ENCODE assay signal across 15 mouse cellular contexts in the genomic region with DNA sequence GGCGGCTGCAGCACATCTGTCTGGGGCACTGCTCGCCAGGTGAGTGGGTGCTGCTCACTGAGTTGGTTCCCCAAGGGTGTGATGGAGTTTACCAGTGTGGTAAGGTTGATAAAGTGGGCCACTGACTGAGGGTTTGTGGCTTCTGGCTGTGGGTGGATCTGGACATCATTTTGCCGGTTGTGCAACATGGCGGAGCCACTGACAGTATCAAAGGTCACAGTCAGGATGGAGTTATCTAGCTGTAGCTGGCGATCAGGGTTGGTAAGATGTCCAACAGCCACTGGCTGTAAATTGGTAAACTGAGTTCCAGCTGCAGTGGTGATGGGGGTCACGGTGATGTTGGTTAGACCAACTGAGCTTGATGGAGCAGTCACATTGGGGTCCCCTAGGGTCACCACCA.
"Had no signal": no experiment of that assay in that cellular context is flagged by ENCODE, and none has a peak within 500 bp of the region (broad histone marks: within the 10 kb centered on the region; RNA-seq: fewer than 3 reads in every experiment).

No protein-coding gene starts in this region.

- H3K9ac ChIP-seq: limb, embryonic 12.5 days; liver, embryonic 14.5 days; lung, embryonic 15.5 days; neural tube, embryonic 13.5 days; stomach, embryonic 15.5 days had no signal

- H3K4me1 ChIP-seq: limb, embryonic 12.5 days; lung, embryonic 15.5 days; midbrain, embryonic 10.5 days; neural tube, embryonic 13.5 days; stomach, embryonic 15.5 days had no signal

- DNase-seq: kidney, adult 9 months; kidney, postnatal 36 days; lung, postnatal 14 days; right cerebral cortex, postnatal 14 days; thymus, postnatal 4 days had no signal

- H3K27ac ChIP-seq: kidney, postnatal 0 days; limb, embryonic 12.5 days; liver, embryonic 14.5 days; lung, embryonic 15.5 days; midbrain, embryonic 10.5 days; neural tube, embryonic 13.5 days; stomach, embryonic 15.5 days had no signal

- H3K4me3 ChIP-seq: limb, embryonic 12.5 days; lung, embryonic 15.5 days; midbrain, embryonic 10.5 days; neural tube, embryonic 13.5 days; stomach, embryonic 15.5 days had no signal

- H3K9me3 ChIP-seq: limb, embryonic 12.5 days; lung, embryonic 15.5 days; midbrain, embryonic 10.5 days; neural tube, embryonic 13.5 days; stomach, embryonic 15.5 days had no signal

- ATAC-seq: inflammation-experienced regulatory T-cells, adult 6 months; intestine, postnatal 0 days; midbrain, embryonic 16.5 days had no signal

- H3K4me2 ChIP-seq: limb, embryonic 12.5 days; lung, embryonic 15.5 days; neural tube, embryonic 13.5 days; stomach, embryonic 15.5 days had no signal

- H3K27me3 ChIP-seq: limb, embryonic 12.5 days; lung, embryonic 15.5 days; neural tube, embryonic 13.5 days; stomach, embryonic 15.5 days had no signal
